Mouse (Mus musculus) embryo, embryonic 9.5 days (tissue): ENCODE measurements around the gene Nup214.

Experiments
- DNase-seq: peaks from one replicate; pipeline ENCODE4 v3.0.0-alpha.2; 2017; ENCODE audit errors: extremely low spot score

Gene Nup214

DNA sequence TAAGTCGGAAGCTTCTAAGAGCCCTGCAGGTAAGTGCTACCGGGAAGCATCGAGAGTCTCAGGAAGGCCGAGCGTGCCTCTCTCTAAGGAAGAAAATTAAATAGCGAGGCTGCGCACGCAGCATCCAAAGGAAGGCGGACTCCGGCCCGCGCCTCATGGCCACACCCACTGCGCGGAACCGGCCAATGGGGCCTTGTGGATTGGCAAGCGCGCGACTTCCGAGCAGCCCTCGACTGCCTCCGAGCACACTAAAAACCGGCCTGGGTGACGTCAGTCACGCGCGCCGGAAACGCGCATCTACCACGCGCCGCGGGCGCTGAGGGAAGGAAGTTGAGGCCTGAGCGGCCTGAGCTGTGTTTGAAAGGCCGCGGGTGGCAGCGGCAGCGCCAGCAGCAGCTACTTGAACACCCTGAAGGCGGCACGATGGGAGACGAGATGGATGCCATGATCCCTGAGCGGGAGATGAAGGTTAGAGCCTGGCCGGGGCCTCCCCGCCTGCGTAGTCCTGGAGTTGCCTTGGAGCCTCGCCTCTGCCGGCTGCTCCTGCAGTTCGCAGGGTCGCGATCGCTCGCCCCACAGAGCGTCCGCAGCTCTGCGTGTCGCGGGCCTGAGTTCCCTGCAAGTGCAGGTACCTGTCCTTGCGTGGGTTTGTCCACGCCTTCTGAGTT, at the start of gene Nup214:
Gene Nup214 (plus strand): TSS at position 296 of the 668 bp plus-strand sequence.
- peak; percentile 100 for DNase-seq

DNA sequence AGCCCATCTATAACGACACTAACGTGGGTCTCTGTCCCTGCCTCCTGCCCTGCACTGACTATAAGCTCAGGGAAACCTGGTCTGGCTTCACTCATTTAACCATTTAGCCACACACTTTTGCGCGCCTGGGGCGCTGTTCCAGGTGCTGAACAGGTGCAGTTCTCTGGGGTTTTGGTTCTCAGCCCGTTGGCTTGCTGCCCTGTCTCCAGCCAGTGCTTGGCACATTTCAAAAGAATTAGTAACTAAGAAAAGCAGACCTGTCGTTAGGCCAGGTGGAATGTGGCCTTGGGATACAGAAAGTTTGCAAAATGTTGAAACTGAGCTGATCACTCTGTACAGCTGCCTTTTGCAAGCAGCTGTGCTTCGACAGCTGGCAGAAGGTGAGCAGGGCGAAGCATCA, 49.4 kb upstream of the Nup214 start:
- no peak for DNase-seq

DNA sequence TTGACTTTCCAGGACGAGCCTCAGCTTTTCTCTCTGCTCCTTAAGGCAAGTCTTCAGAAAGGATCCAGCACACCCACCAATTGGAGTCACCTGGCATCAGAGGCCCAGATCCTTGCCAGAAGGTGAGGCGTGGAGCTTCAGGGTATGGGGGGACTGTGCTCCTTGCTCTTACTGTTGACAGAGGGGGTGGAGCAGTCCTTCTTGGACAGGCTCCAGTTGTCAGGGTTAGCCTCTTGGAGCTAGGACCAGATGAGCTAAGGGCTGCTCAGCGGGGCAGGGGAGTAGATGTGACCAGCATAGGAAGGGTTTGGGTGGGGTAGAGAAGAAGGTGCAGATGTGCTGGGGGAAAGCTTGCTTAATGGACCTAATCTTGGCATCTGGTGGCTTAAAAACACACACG, 48.3 kb upstream of the Nup214 start:
- no peak for DNase-seq

DNA sequence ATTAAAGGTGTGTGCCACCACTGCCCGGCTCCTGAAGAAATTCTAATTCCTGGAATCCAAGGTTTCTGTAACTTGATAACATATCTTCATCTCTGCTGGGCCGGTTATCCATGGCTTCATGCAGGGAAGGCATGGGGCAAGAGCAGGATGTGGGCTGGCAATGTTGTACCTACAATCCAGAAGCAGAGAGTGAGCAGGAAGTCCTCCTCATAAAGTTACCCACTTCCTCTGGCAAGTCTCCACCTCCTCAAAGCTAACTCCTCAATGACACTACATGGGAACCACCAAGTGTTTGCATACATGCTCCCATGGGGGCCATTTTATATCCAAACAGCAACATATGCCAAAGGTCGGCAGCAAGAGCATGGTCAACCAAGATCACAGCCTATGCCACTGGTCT, 44.6 kb upstream of the Nup214 start:
- DNase-seq = no peak

DNA sequence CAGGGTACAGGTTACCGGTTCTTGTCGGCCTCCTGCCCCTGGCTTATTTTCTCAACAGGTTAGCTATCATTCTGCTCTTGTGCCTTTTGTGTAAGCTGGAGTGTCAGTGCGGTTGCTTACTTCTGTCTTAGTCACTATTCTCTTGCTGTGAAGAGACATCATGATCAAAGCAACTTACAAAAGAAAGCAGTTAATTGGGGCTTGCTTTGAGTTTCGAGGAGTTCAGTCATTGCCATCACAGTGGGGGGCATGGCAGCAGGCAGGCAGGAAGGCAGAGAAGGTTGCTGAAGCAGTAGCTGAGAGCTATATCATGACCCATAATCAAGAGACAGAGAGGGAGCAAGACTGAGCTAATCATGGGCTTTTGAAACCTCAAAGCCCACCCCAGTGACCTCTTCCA, 39.7 kb upstream of the Nup214 start:
- DNase-seq = no peak

DNA sequence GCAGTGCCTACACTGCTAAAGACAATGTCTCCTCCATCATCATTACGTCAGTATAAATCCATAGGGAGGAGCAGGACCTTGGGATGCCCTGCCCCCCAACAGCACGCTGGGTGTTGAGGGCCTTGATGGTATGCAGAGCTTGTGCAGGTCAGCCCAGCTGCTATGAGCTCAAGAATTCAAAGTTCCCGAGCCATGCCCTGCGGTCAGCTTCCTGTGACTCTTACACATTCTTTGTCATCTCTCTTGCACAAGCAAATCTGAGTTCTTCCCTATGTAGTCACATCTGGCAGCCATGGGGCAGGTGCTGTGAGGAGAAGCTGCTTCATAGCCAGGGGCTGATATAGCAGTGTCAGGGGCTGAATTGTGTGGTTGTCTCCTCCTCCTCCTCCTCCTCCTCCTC, 39.2 kb upstream of the Nup214 start:
- DNase-seq = no peak

DNA sequence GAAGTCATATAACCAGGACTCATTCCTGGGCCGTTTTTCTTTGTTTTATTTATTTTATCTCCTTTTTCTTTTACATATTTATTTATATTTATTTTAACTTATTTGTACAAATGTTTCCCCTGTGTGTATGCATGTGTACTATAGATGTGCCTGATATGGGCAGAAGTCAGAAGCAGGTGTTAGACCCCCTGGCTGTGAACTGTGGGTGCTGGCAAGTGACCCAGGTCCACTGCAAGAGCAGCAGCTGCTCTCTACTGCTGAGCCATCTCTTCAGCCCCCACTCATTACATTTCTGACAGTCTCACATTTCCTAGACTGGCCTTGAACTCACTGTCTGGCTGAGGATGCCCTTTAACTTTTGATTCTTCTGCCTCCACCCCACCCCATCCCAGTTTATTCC, 35.9 kb upstream of the Nup214 start:
- DNase-seq = no peak

DNA sequence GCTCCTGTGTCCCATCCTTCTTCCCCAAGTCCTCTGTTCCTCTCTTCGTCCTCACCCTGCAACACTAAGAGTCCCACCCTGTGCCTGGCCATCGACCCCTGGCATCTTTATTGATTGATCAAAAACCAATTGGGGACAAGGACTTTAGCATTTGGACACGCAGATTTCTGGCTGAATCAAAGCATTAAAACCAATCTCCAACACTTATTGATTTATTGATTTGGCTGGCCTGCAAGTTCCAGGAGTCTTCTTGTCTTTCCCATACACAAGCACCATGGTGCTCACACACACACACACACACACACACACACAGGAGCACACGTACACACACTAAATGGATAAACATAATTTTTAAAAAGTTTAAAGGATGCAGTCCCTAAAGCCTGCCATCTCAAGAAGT, 31.2 kb upstream of the Nup214 start:
- DNase-seq = no peak

DNA sequence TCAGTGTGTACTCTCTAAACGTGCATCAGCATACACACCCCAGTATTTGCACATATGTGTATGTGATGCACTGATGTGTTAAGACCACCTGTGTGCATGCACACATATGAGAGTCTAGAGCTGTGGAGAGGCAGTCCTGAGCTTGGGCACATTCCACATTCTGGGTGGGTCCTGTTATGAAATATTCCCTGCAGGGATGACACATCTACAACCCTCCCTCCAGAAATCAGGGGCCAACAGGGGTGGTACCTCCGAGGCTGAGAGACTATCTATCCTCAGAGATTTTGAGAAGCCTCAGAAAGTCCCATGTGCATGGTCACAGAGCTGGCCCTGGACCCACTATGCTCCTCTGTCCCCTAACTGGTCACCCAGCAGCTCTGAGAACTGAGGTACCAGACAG, 28.7 kb upstream of the Nup214 start:
- no peak for DNase-seq

DNA sequence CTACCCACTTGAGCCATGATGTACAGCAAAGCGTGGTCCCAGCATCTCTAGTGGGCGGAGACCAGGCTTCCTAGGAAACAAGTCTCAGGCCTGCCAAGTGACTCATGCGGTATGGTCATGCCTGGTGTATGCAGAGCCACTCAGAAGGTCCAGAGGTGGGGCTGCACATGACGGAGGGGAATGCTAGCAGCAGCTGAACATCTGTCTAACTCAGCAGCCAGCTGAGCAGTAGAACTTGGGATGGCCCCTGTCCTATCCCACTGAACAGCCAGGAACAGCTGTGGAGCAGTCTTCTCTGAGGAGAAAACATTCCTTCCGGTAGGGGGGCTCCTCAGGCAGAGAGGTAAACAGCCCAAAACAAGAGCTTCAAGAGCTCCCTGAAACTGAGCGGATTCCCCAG, 25.8 kb upstream of the Nup214 start:
- DNase-seq = no peak

DNA sequence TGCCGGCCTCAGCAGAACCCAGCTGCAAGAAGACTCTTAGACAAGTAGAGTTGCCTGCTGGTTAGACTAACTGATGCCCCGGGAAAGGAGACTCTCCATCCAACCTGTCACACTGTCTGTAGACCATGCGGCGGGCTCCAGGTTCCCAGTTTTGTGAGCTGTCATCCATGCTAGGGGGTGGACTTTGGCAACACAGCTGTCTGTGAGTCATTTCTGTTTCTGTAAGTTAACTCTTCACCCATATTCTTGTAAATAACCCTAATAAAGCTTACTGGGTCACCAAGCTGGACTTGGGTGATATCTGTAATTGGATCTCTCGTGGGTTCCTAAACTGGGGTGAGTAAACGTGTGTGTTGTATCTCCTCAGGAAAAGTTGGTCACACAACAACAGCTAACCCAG, 25.4 kb upstream of the Nup214 start:
- DNase-seq = no peak

DNA sequence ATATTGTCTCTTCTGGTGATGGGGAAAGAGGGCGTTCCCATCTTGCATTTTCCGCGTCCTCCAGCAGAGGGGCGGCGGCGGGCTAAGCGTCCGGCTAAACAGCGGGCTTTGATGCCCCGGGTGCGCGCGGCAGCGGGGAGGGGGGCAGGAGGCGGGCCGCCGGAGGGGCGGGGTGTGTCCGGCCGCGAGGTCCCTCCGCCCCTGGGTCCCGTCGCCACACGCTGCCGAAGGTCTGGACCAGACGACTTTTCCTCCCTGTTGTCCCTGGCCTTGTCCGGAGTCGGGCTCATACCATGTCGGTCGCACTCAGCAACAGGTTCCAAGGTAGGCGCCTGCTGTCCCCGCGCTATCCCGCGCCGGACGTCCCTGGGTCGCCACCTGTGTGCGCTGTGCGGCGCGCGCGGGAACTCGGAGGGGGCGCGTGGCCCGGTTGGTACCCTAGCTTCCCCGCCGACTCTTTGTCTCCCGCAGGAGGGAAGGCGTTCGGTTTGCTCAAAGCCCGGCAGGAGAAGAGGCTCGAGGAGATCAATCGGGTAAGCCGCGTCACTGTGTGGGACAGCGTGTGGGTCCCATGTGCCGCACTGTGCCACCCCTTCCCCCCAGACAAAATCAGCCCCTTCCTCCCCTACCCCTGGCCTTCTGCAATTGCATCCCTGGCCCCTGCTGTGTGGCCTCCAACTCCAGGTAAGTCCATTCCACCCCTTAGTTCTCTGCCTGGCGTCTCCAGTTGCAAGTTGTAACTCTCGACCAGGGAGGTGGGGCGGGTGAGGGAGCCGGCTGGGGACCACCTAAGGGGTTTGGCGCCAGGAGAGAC, 24.0 kb upstream of the Nup214 start, which contains the start of gene Aif1l:
Gene Aif1l (plus strand): TSS at position 82 of the 814 bp plus-strand sequence.
- peak; percentile 90 for DNase-seq

DNA sequence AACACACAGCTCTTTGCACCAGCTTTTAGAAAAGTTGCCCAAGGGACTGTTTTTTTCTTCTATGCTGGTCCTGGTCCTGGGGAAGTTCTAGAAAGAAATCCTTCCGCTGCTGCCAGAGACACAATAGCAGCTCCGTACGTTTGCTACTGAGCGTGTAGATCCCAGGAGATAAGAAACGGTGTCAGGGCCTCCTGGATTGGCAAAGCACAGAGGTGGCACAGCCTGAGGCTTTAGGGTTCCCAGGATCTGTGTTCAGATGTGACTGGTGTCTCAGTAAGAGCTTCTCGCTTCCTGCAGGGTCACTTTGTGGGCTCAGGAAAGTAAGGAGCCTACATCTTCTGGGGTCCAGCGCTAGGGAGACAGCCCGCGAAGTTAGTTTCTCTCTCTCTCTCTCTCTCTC, 23.3 kb upstream of the Nup214 start:
- peak; percentile 33 for DNase-seq

DNA sequence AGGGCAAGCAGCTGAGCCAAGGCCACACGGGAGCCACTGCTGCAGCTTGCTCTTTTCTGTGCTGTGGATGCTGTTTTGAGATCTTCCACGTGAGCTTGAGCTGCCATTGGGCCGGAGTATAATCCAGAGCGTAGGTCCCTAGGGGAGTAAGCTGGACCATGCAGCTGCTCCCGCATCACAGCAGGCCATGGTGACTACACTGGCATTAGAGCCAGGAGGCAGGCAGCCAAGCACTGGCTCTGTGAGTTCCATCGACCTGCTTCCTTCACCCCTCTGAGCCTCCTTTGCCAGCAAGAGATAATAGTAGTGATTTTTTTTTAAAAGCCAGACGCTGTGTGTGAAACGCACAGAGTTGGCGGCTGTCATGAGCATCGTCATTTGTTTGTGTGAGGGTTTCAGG, 22.0 kb upstream of the Nup214 start:
- DNase-seq = no peak

DNA sequence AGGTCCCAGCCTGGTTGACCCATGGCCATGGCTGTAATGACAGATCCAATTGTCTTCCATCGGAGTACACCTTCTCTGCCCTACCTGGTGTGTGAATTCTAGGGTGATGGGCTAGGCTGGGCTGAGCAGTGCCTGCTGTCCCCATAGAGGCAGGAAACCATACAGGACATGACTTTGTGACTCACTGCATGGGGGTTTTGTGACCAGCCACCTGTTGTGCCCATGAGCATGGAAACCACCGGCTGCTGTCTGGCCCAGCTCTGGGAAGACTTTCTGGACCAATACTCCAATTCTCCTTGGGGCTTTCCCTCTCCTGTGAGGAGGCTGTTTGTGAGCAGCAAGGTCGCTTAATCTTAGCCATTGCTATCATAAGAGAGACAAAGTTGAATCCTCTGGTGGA, 21.5 kb upstream of the Nup214 start:
- no peak for DNase-seq

DNA sequence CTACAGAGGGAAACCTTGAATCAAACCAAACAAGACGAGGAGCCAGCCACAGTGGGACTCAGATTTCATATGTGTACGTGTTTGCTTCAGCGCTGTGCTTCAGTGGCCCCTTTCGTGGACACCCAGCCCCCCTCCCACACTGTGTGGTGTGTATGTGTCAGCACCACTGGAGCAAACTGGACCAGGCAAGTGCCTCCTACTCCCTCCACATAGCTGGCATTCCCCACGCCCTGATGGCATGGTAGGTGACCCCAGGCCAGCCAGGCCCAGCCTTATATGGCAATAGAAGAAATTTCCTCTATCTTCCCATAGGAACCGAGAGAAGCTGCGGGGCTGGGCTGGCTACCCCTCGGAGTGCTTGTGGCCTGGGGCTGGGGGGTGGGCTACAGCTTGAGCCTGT, 20.5 kb upstream of the Nup214 start:
- no peak for DNase-seq

DNA sequence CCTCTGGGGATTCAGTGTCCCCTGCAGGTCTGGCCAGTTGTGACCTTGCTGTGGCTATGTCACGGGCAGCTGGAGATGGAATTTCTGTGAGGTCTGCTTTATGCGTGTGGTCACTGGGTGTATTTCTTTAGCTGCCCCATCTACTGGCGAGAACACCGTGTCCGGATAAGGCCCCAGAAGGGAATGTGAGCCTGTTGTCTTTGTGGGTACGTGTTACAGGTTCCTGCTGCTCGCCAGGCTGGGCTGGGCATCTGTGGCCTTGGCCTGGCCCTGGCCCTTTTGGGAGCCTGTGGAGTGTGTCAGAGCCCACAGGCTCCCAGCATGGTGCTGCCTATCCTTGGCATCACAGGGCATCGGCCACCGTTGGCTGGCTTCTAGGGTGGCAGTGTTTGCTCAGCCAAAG, 19.5 kb upstream of the Nup214 start:
- DNase-seq = no peak

DNA sequence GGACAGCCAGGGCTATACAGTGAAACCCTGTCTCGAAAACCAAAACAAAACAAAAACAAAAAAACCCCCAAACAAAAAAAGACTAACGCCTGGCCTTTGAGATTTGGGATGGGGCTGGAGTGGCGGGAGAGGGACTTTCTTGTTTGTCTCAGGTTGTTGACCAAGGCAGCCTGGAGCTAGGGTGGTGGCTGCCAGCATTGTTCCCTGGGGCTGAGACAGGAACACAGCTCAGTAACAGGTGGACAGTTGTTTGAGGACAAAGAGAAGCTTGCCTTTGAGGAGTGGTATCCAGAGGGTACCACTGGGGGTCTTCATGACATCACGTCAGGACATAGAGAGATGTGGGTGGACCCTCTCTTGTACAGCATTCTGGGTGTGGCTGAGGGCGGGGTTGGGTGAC, 18.6 kb upstream of the Nup214 start:
- no peak for DNase-seq

DNA sequence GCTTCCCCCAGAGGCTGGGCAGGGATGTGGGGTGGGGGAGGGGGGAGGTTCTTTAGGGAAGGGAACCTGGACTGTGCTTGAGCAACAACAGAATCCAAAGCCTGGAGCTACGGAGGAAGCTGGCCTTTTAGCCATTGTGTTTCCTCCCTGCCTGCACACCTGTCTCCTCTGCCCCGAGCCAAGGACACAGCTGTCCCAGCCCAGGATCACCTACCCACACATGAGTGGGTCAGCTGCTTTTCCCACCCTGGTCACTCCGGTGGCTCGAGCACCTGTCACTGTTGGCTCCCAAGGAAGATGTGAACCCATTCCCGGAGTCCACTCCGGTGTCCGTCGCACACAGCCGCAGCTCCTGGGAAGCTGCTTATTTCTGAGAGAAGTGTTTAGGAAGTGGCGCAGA, 17.0 kb upstream of the Nup214 start:
- no peak for DNase-seq

DNA sequence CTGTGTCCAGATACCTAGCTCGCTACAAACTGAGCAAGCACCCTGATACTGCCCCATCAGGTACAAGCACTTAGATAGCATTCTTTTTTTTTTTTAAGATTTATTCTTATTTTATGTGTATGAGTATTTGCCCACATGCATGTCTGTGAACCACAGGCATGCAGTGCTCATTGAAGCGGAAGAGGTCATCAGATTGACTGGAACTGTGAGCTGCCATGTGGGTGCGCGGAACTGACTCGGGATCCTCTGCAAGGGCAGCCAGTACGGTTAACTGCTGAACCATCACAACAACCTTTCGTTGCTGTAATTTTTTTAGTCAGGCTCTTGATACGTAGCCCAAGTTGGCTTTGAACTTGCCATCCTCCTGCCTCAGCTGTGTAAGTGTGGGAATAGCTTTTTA, 13.2 kb upstream of the Nup214 start:
- no peak for DNase-seq

DNA sequence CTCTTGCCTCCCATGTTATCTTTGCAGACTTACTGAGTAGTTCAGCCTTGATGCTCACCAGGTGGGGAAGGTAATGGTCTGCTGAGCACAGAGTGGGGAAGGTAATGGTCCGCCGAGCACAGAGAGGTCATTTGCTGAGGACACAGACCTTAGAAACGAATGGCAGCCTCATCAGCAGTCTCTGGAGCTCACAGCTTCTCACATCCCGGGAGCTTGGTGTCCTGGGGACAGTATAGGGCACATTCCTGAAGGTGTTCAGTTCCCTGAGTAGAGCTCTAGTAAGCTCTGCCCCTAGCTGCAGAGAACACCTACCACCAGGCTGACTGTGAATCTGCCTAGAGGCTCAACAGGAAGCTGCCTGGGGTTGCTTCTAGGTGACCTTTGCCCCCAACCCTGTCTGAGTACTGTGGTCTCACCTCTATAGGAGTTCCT, 12.4 kb upstream of the Nup214 start:
- no peak for DNase-seq

DNA sequence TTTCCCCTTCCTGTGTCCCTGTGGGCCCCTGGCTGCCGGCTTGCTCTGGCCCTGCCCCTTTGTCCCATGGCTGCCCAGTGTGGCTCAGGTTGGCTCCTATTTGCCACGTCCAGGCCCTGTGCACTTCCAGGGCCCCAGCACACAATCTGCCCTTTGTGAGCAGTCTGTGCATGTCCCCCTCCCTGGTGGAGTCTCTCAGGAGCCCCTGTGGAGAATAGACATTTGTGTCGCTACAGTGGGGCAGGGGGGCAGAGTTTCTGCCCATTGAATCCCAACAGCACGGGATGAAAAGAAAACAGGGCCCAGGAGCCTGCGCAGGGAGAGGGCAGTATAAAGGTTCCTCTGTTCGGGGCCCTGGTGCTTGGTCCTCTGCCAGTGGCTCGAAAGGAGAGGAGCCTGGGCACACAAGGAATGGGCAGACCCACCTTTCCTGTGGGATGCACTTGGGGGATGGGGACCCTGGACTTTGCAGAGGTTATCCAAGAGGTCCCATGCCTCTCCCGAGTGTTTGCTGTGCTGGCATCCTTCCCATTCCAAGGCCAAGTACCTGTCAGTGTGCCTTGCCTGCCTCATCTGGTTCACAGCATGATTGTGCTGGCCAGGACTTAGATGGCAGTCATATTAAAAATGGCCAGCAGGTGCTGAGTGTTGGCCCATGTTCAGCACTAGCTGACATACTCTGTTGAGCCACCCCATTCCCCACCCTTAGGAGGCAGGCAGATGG, 11.6 kb upstream of the Nup214 start:
- DNase-seq = no peak

DNA sequence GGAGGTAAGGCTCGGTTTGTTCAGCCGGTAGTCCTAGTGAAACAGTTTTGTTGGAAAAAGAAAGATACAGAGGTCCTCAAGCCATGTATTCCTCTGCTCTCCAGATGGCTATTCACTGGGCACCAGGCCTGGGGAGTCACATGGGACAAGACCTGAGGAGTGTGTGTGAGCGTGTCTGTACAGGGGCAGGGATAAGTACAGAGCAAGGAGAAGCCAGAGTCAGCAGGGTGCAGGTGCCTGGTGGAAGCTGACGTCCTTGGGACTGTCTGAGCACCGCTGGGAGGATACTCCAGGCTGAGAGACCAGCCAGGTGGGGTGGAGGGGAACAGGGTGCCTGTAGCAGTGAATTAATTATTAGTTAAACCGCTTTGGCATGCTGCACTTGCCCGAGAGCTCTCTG, 10.7 kb upstream of the Nup214 start:
- DNase-seq = no peak
